Mouse (Mus musculus) liver, adult 2 months (tissue): ENCODE results near the gene Rad9b.

Experiments
- CTCF ChIP-seq: fragments of 200-500 bp; IDR thresholded peaks from 2 replicates; pipeline ENCODE4 v1.5.1; 2011; ENCODE audit warnings: low read depth, low read length, control low read depth
- POLR2A ChIP-seq: fragments of 200-500 bp; IDR thresholded peaks from 2 replicates; pipeline ENCODE4 v1.6.1; 2011; ENCODE audit warnings: low read length, control low read depth; ENCODE audit not compliant: insufficient read depth; ENCODE audit errors: extremely low read depth

DNA sequence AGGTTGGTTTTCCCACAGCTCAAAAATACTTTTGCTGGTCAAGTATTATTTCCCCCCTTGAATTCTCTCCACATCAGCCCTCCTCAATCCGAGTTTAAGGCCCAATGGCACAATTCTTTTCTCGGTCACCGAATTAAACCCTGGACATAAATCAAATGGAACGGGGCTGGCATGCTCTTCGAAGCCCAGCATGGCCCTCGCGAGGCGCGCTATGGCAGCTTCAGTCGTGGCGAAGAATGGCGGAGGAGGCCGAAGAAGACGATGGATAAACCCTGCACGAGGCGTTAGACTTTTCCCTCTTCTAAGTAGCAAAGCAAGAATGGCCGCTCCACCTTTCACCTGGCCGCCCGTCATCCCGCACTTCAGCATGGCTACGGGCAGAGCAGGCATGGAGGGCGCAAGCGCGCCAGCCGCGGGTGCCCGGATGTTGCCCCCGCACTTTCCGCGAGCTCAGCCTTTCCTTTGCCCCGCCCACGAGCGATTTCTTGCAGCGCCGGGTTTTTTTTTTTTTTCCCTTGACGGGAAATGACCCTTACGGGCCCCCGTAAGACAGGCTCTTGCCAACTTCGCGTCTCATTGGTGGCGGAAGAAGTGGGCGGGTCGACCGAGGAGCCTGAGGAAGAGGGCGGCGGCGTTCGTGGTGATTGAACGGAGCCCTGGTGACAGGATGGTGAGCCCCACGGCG lies at the start of gene Rad9b, which contains the start of gene Vps29:
- TF ChIP-seq CTCF (no peak), POLR2A (no peak)
